Mouse (Mus musculus) hindbrain, embryonic 14.5 days (tissue): ENCODE results near the gene Nxt1. TPM values are rescaled to one million over a fixed set of nuclear protein-coding genes. Genes with fewer than 3 reads are reported as not detected.

Experiments
- ATAC-seq: fragments of 200-750 bp; cut with Nextera tagmentation; 2 replicates; pipeline ENCODE4 v1.8.0; 2017; ENCODE audit warnings: moderate number of reproducible peaks, mild to moderate bottlenecking, moderate TSS enrichment, moderate library complexity; ENCODE audit not compliant: low FRiP score
- DNase-seq: peaks from one replicate; pipeline ENCODE4 v3.0.0-alpha.2; 2015; ENCODE audit warnings: low spot score
- H3K27ac ChIP-seq: fragments of 300-500 bp; sonication (generic); 2 replicates; pipeline ENCODE4 v1.5.1; 2014; ENCODE audit warnings: mild to moderate bottlenecking, moderate library complexity
- H3K27me3 ChIP-seq: fragments of 300-500 bp; sonication (generic); 2 replicates; pipeline ENCODE4 v1.6.1; 2014; ENCODE audit warnings: mild to moderate bottlenecking, low read length, mixed read lengths; ENCODE audit not compliant: control insufficient read depth, insufficient read depth
- H3K36me3 ChIP-seq: fragments of 300-500 bp; sonication (generic); replicated peaks from 2 replicates; pipeline ENCODE4 v1.6.1; 2014; ENCODE audit not compliant: control insufficient read depth, insufficient read depth
- H3K4me1 ChIP-seq: fragments of 300-500 bp; sonication (generic); replicated peaks from 2 replicates; pipeline ENCODE4 v1.6.1; 2014; ENCODE audit warnings: antibody characterized with exemption, low read length, mixed read lengths; ENCODE audit not compliant: control insufficient read depth, insufficient read depth
- H3K4me2 ChIP-seq: fragments of 300-500 bp; sonication (generic); replicated peaks from 2 replicates; pipeline ENCODE4 v1.6.1; 2014; ENCODE audit warnings: mild to moderate bottlenecking, moderate library complexity
- H3K4me3 ChIP-seq: fragments of 300-500 bp; sonication (generic); replicated peaks from 2 replicates; pipeline ENCODE4 v1.5.1; 2014; ENCODE audit warnings: mild to moderate bottlenecking, low read length
- H3K9ac ChIP-seq: fragments of 300-500 bp; sonication (generic); 2 replicates; pipeline ENCODE4 v1.6.1; 2014
- H3K9me3 ChIP-seq: fragments of 300-500 bp; sonication (generic); 2 replicates; pipeline ENCODE4 v1.6.1; 2016; ENCODE audit warnings: low read length; ENCODE audit not compliant: control insufficient read depth
- WGBS: fragments of 180-500 bp; shearing (Covaris S2); extraction: QIAGEN DNeasy Blood & Tissue Kit; methylation state at CpG from one replicate; pipeline ENCODE4 v1.1.7; 2014; 5-methylcytosine and 5-hydroxymethylcytosine counted together
- polyA plus RNA-seq: library from polyadenylated mRNA; unstranded; fragments of >200 nt; fragmentation: Nextera tagmentation; extraction: Ambion mirVana; gene quantifications from 2 replicates; pipeline ENCODE4 v1.2.1, GENCODE M21; 2014

Gene Nxt1
- polyA plus RNA-seq, 1 experiment from 2014 or later, result 48.5 TPM

DNA sequence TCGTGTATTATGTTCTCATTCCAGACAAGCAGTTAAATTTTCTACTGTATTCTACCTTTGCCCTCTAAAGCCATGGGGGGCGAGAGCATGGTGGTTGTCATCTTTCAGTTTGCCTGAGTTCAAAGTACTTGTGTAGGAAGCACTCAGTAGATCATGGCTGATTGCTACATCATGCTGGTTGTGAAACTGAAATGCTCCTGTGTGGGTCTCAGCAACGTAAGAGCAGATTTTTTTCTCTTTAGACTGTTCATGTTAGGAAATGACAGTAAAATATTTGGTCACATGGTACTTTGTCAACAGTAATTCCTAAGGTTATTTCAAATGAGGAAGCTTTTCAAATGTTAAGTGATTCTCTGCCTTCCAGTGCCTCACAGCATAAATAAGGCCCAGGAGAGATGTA, 13.3 kb downstream of the Nxt1 start:
- ATAC-seq (no peak), DNase-seq (no peak)
- Histone ChIP-seq H3K4me1 (peaks cover 13% of the 10 kb centered on the region), H3K4me3 (no peak overlapping the region), H3K36me3 (peaks cover 62% of the 10 kb centered on the region), H3K9ac (no peak overlapping the region), H3K4me2 (no peak overlapping the region), H3K9me3 (no peaks in the 10 kb centered on the region), H3K27me3 (no peaks in the 10 kb centered on the region), H3K27ac (no peak overlapping the region)
- 93% methylated on average over 3 of the region's 3 CpGs for WGBS

DNA sequence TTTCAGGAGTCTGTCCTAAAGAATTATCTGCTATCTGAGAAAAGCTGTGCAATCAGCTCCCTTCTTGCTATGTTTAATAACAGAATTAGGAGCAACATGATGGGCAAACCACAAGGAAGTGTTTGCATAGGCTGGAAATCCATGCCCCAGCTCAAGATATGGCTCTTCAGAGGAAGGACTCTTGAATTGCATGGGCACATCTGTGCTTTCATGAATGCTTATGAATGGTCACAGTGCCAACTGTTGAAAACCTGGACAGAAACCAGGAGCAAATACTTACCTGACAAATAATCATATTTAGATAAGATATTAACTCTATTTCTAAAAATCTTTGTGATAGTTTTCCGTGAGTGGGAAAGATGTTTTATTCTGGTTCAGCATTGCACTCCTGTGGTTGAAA, 14.5 kb downstream of the Nxt1 start:
- H3K27ac ChIP-seq, result no peak overlapping the region
- H3K9me3 ChIP-seq, result no peaks in the 10 kb centered on the region
- DNase-seq, result no peak
- no peaks in the 10 kb centered on the region for H3K27me3 ChIP-seq
- ATAC-seq, result no peak
- no peak overlapping the region for H3K4me3 ChIP-seq
- 100% methylated on average over 1 of the region's 1 CpGs for WGBS
- no peak overlapping the region for H3K9ac ChIP-seq
- H3K4me2 ChIP-seq, result no peak overlapping the region
- H3K36me3 ChIP-seq, result peaks cover 73% of the 10 kb centered on the region
- H3K4me1 ChIP-seq, result peaks cover 7% of the 10 kb centered on the region

DNA sequence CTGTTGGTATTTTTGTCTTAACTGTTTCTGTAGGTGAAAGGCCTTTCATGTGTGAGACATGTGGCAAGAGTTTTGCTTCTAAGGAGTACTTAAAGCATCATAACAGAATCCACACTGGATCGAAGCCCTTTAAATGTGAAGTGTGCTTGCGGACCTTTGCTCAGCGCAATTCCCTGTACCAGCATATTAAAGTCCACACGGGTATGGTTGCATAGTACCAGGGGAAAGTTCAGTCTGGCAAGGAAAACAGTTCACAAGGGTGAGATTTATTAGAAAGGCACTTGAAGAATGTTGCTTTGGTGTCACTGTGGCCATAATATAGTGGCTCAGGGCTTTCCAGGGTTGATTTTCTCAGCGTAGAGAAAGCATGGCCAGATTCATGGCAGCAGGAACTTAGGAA, 15.6 kb downstream of the Nxt1 start:
- no peak overlapping the region for H3K27ac ChIP-seq
- WGBS, result 96% methylated on average over 5 of the region's 5 CpGs
- H3K4me3 ChIP-seq, result no peak overlapping the region
- ATAC-seq (no peak), DNase-seq (no peak)
- H3K27me3 ChIP-seq, result no peaks in the 10 kb centered on the region
- H3K36me3 ChIP-seq, result peaks cover 82% of the 10 kb centered on the region
- no peaks in the 10 kb centered on the region for H3K9me3 ChIP-seq
- no peak overlapping the region for H3K9ac ChIP-seq
- no peaks in the 10 kb centered on the region for H3K4me1 ChIP-seq
- H3K4me2 ChIP-seq, result no peak overlapping the region

DNA sequence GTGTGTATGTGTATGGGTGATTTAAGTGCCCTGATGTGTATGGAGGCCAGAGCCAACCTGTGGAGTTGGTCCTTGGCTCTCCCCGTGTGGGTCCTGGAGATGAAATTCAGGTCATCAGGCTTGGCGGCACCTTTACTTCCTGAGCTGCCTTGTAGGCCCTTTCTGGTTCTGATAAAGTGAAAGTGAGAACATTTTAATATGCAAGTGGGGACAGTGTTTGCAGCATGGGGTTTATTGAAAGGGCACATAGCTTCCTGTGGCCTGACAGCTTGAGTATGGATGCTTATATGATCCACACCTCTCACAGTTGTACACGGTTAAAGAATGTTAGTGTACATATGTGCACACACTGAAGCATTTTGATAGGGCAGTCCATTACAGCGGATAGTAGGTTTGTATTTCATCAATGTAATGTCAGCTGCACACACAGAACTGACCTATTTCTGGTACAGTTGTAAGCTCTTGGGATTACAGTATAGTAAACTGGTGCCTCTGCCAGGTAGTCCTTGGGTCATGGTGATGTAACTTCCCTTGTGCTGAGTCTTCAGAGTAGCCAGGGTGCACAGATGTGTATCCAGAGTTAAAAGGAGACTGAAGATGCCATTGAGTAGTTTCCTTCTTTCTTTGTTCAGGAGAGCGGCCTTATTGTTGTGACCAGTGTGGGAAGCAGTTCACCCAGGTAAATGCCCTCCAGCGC, 17.2 kb downstream of the Nxt1 start:
- Histone ChIP-seq H3K4me1 (no peaks in the 10 kb centered on the region), H3K4me3 (no peak overlapping the region), H3K4me2 (no peak overlapping the region), H3K9ac (no peak overlapping the region), H3K27me3 (no peaks in the 10 kb centered on the region), H3K36me3 (peaks cover 86% of the 10 kb centered on the region), H3K27ac (no peak overlapping the region), H3K9me3 (no peaks in the 10 kb centered on the region)
- WGBS, result 98% methylated on average over 6 of the region's 6 CpGs
- ATAC-seq, result no peak
- no peak for DNase-seq

DNA sequence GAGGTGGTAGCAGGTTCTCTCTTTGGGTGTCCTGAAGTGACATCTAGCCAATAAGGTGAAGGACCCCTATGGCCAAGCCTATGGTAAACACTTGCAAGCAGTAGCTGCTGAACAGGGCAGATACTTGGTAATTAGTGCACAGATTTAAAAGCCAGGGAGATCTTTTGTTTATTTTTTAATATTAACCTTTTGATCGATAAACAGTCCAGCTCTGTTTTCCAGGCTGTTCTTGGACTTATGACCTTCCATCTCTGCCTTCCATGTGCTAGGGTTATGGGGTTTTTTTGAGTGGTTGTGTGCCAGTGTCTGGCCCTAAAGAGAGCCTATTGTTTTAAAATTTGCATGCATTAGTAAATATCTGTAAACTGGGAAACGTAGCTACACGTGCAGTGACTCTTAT, 17.9 kb downstream of the Nxt1 start:
- H3K27me3 ChIP-seq, result no peaks in the 10 kb centered on the region
- H3K4me2 ChIP-seq, result no peak overlapping the region
- no peak for ATAC-seq
- no peaks in the 10 kb centered on the region for H3K4me1 ChIP-seq
- DNase-seq, result no peak
- no peak overlapping the region for H3K27ac ChIP-seq
- H3K9me3 ChIP-seq, result no peaks in the 10 kb centered on the region
- peaks cover 83% of the 10 kb centered on the region for H3K36me3 ChIP-seq
- no peak overlapping the region for H3K9ac ChIP-seq
- WGBS, result 93% methylated on average over 3 of the region's 3 CpGs
- no peak overlapping the region for H3K4me3 ChIP-seq

DNA sequence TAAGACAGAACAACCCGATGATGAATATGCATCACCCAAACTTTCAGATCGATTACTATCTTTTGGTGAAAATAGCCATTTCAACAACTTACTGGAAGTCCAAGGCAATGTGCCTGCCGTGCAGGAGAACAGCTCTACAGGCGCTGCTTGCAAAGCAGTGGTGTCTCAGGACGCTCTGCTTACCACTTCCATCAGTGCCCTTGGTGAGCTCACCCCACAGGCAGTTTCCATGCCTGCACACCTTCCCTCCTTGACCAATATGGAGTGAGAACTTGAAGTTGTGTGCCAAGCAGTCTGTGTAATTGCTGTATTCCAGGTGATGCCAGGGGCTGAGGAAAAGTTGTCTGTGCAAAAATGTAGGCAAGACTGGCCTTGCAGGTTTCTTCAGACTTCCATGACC, 18.4 kb downstream of the Nxt1 start:
- ATAC-seq, result no peak
- 97% methylated on average over 5 of the region's 5 CpGs for WGBS

DNA sequence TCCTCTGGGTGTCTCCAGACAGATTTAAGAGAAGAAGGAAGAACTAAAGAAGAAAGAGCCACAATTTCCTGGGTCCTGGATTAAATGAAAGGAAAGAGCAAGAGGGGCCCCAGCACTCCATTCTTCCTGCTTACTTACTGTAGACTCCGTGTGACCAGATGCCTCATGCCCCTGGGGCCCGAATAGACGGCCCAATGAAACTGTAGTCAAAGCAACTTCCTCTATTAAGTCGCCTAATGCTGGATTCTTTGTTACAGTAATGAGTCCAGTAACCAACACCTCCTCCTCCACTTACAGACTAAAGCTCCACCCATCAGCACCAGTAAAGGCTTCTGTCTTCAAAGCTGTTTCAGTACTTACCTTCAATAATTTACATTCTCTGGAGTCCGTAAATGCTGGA, 26.2 kb downstream of the Nxt1 start:
- peaks cover 71% of the 10 kb centered on the region for H3K36me3 ChIP-seq
- DNase-seq (no peak), ATAC-seq (no peak)
- no peaks in the 10 kb centered on the region for H3K4me1 ChIP-seq
- H3K27me3 ChIP-seq, result no peaks in the 10 kb centered on the region
- H3K27ac ChIP-seq, result no peak overlapping the region
- H3K4me2 ChIP-seq, result no peak overlapping the region
- no peaks in the 10 kb centered on the region for H3K9me3 ChIP-seq
- WGBS, result 88% methylated on average over 5 of the region's 5 CpGs
- H3K4me3 ChIP-seq, result no peak overlapping the region
- H3K9ac ChIP-seq, result no peak overlapping the region

More for the DNA sequence above, 18.4 kb downstream of the Nxt1 start:
- Histone ChIP-seq H3K9me3 (no peaks in the 10 kb centered on the region), H3K36me3 (peaks cover 85% of the 10 kb centered on the region), H3K4me1 (no peaks in the 10 kb centered on the region), H3K27me3 (no peaks in the 10 kb centered on the region), H3K27ac (no peak overlapping the region), H3K4me3 (no peak overlapping the region), H3K4me2 (no peak overlapping the region), H3K9ac (no peak overlapping the region)
- DNase-seq, result no peak

DNA sequence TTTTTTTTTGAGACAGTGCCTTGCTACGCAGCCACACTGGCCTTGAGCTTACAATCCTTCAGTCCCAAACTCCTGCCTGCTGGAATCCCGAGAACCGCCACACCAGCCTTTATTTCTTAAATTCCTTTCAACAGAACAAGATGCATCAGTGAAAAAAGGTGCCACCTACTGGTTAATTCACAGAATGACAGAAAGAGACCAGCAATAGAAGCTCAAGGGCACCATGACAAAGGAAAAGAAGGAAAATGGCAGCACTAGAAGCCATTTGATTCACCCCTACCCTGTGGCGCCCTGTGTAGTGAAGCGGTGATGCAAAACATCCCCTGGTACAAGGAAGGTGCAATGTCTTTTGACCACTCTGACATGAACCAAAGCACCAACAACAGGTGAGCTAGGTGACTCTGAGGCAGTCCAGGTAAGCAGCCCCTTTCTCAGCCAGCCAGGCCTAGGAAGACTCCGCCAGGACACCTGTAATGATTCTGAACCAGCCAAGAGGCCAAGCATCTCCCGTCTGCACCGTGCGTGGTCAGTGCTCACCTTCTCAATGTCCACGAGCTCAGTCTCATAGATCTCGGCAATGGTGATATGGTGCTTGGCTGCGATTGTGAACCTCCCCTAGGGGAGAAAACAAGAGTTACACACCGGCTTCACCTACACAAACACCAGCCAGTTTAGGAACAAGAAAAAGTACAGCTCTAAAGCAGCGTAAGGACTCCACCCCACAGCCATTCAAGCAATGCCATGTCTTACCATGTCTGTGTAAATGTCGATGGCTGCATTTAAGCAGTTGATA, 34.2 kb downstream of the Nxt1 start:
- peak; percentile 63 for ATAC-seq
- Histone ChIP-seq H3K9ac (no peak overlapping the region), H3K4me2 (no peak overlapping the region), H3K27ac (no peak overlapping the region), H3K36me3 (peaks cover 29% of the 10 kb centered on the region), H3K4me3 (no peak overlapping the region), H3K27me3 (no peaks in the 10 kb centered on the region), H3K4me1 (no peaks in the 10 kb centered on the region), H3K9me3 (no peaks in the 10 kb centered on the region)
- peak; percentile 60 for DNase-seq
- 79% methylated on average over 15 of the region's 15 CpGs for WGBS

DNA sequence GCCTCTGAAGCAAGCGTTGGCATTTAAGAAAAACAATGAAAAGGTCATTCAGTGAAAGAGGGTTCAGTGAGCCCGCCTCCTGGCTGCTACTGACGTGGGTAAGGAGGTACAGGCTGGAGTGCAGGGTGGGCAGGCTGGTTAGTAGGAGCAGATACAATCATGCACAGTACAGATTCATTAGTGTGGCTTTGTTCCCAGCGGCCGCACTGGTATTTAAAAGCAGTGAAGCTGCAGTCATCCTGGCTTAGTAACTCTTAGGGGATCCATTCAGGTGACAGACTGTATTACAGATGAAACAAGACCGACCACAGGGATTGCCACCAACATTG, 34.8 kb downstream of the Nxt1 start:
- peak; percentile 56; the same call in 1 of the 2 replicates for ATAC-seq
- peaks cover 35% of the 10 kb centered on the region for H3K36me3 ChIP-seq
- H3K4me2 ChIP-seq, result no peak overlapping the region
- no peak overlapping the region for H3K27ac ChIP-seq
- no peak overlapping the region for H3K4me3 ChIP-seq
- 55% methylated on average over 6 of the region's 6 CpGs for WGBS
- no peak overlapping the region for H3K9ac ChIP-seq
- DNase-seq, result no peak
- H3K4me1 ChIP-seq, result no peaks in the 10 kb centered on the region
- H3K27me3 ChIP-seq, result no peaks in the 10 kb centered on the region
- H3K9me3 ChIP-seq, result no peaks in the 10 kb centered on the region
